Mouse (Mus musculus) limb, embryonic 11.5 days (tissue): ENCODE measurements at regions not wholly inside any gene's neighbourhood (a gene's known extent, or its start where the extent isn't known, plus 50 kb on each side); places are given as distances from the start of the nearest gene placed in this dataset.

Source experiments
- ATAC-seq: fragments of 200-750 bp; cut with Nextera tagmentation; 2 replicates; pipeline ENCODE4 v1.8.0; 2017; ENCODE audit warnings: low read depth; ENCODE audit not compliant: insufficient number of reproducible peaks, low FRiP score, low TSS enrichment
- DNase-seq: peaks from one replicate; pipeline ENCODE4 v3.0.0-alpha.2; 2015; ENCODE audit warnings: low spot score
- H3K27ac ChIP-seq: fragments of 300-500 bp; sonication (generic); replicated peaks from 2 replicates; pipeline ENCODE4 v1.5.1; 2014; ENCODE audit warnings: low read depth, mild to moderate bottlenecking, low read length
- H3K27me3 ChIP-seq: fragments of 300-500 bp; sonication (generic); 2 replicates; pipeline ENCODE4 v1.6.1; 2014; ENCODE audit warnings: mild to moderate bottlenecking, low read length, mixed read lengths; ENCODE audit not compliant: control insufficient read depth, insufficient read depth
- H3K36me3 ChIP-seq: fragments of 300-500 bp; sonication (generic); 2 replicates; pipeline ENCODE4 v1.6.1; 2014; ENCODE audit warnings: mild to moderate bottlenecking, low read length, moderate library complexity, mixed read lengths; ENCODE audit not compliant: control insufficient read depth, insufficient read depth
- H3K4me1 ChIP-seq: fragments of 300-500 bp; sonication (generic); 2 replicates; pipeline ENCODE4 v1.6.1; 2014; ENCODE audit warnings: low read length, mixed read lengths; ENCODE audit not compliant: control insufficient read depth, insufficient read depth
- H3K4me2 ChIP-seq: fragments of 300-500 bp; sonication (generic); 2 replicates; pipeline ENCODE4 v1.6.1; 2014; ENCODE audit warnings: low read depth, mild to moderate bottlenecking, moderate library complexity; ENCODE audit not compliant: severe bottlenecking
- H3K4me3 ChIP-seq: fragments of 300-500 bp; sonication (generic); 2 replicates; pipeline ENCODE4 v1.5.1; 2014; ENCODE audit warnings: low read depth, low read length
- H3K9ac ChIP-seq: fragments of 300-500 bp; sonication (generic); 2 replicates; pipeline ENCODE4 v1.6.1; 2014; ENCODE audit warnings: mild to moderate bottlenecking, low read length
- H3K9me3 ChIP-seq: fragments of 300-500 bp; sonication (generic); 2 replicates; pipeline ENCODE4 v1.6.1; 2016; ENCODE audit warnings: low read length; ENCODE audit not compliant: control insufficient read depth
- WGBS: fragments of 180-500 bp; shearing (Covaris S2); extraction: QIAGEN DNeasy Blood & Tissue Kit; methylation state at CpG from one replicate; pipeline ENCODE4 v1.1.7; 2014; 5-methylcytosine and 5-hydroxymethylcytosine counted together

DNA sequence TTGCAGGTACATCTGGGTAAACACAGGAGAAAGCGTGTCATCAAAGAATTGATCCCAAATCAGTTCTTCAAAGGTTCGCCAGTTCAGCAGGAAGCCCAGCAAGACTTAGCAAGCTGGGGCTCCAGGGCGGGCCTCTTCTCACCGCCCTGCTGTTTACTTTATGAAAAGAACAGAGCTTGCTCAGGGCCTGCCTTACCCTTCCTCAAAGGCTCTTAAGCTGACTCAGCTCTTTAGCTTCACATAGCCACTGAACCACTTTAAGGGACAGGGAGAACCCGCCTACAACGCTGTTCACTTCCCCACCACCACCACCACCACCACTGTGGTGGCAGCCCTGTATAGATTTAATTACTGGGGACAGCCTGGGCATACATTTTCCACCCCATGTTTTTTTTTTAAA is 148.5 kb downstream of the Clic5 start:
- Histone ChIP-seq H3K27ac (no peak overlapping the region), H3K4me3 (no peak overlapping the region), H3K36me3 (no peaks in the 10 kb centered on the region), H3K4me1 (0 out of 2 replicates have a peak, but pooled peaks cover 9% of the 10 kb centered on the region), H3K27me3 (no peaks in the 10 kb centered on the region), H3K9me3 (no peaks in the 10 kb centered on the region), H3K4me2 (no peak overlapping the region), H3K9ac (no peak overlapping the region)
- DNase-seq (no peak), ATAC-seq (no peak)
- WGBS, result 31% methylated on average over 6 of the region's 6 CpGs

DNA sequence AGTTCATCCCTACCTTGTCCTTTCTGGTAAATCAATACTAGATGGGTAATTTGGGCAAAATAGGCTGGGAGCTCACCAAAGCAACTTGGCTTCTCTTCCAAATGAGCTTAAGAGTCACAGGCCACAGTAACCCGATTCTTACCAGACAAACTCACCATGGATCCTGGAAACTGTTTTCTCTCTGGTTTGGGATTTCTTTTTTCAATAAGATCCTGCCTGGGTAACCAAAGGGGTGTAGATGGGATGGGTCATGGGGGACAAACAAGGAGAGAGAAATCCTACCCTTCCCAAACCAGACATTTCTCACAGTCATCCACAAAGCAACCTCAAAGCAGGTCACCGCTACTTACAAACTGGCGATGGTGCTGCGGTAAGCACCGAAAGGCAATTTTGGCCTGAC is 148.9 kb downstream of the Clic5 start:
- 42% methylated on average over 5 of the region's 5 CpGs for WGBS
- Histone ChIP-seq H3K4me2 (no peak overlapping the region), H3K9me3 (no peaks in the 10 kb centered on the region), H3K36me3 (no peaks in the 10 kb centered on the region), H3K27ac (no peak overlapping the region), H3K9ac (no peak overlapping the region), H3K4me1 (0 out of 2 replicates have a peak, but pooled peaks cover 9% of the 10 kb centered on the region), H3K27me3 (no peaks in the 10 kb centered on the region), H3K4me3 (no peak overlapping the region)
- DNase-seq, result no peak
- no peak for ATAC-seq

DNA sequence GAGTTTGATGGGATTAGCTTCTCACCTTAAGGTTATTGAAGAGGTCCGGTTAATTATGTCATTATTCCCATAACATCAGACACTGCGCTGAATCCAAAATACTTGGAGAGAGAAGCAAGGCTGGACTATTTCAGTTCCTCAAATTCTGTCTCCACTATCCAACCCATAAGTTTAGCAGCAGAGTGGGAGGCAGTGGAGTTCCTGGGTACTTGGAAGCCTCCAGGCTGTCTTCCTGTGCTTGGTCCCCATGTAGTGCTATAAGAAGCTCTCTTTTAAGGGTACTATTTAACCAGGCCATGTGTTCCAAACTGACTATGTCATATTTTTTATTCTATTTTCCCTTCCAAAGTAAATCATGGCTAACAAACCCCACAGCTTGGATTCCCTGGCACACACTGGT is 156.2 kb downstream of the Clic5 start:
- ATAC-seq (no peak), DNase-seq (no peak)
- Histone ChIP-seq H3K27me3 (no peaks in the 10 kb centered on the region), H3K9ac (no peak overlapping the region), H3K9me3 (no peaks in the 10 kb centered on the region), H3K4me3 (no peak overlapping the region), H3K4me1 (no peaks in the 10 kb centered on the region), H3K36me3 (no peaks in the 10 kb centered on the region), H3K27ac (no peak overlapping the region), H3K4me2 (no peak overlapping the region)
- 92% methylated on average over 2 of the region's 2 CpGs for WGBS

DNA sequence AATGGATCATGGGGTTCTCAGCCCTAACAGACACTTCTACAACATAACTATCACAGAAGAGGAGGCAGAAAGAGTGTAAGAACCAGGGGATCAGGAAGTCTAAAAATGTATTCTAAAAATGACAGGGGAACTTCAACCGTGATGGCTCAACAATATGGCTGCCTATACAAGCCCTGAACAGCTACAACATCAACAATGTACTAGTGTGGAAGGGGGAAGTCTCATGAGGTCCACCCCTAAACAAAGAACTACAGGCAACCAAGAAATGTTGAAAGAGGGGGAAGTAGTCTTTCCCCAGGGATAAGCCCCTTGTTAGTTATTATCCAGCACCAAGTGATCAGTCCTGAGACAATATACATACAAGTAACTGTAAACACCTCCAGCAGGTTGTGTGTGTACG is 157.0 kb downstream of the Clic5 start:
- Histone ChIP-seq H3K27ac (no peak overlapping the region), H3K27me3 (no peaks in the 10 kb centered on the region), H3K9ac (no peak overlapping the region), H3K9me3 (no peaks in the 10 kb centered on the region), H3K4me2 (no peak overlapping the region), H3K36me3 (no peaks in the 10 kb centered on the region), H3K4me3 (no peak overlapping the region), H3K4me1 (0 out of 2 replicates have a peak, but pooled peaks cover 2% of the 10 kb centered on the region)
- WGBS, result 94% methylated on average over 2 of the region's 2 CpGs
- no peak for DNase-seq
- ATAC-seq, result no peak

DNA sequence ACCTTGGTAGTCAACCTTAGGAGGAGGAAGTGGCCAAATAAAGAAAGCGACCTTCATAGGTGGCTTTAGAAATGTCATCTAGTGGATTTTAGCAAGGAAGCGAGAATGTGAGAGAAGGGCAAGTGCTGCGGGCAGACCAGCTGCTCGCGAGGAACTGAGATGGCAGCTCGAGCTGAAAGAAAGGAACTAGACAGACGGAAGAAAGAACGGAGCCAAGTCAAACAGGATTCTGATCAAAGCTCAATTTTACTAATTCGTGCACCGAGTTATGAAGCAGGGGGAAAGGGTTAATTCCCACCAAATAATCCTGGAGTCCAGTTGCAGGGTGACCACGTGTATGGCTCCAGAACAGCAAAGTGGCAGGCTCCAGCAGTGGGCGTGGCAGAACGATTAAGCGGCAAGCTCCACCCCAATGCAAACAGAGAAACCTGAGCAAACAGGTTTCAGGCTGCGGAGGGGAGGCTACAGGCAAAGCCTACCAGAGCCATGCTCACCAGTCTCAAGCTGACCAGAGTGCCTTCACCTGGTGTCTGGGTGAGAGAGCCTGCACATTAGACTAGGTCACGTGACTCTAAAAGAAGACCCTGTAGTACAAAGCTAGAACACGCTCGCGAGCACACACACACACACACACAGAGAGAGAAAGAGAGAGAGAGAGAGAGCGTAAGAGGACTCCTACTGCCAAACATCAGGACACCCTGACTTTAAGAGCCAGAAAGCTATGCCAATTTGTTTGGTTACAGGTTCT is 162.0 kb downstream of the Clic5 start:
- Histone ChIP-seq H3K27me3 (no peaks in the 10 kb centered on the region), H3K9ac (no peak overlapping the region), H3K4me3 (no peak overlapping the region), H3K9me3 (no peaks in the 10 kb centered on the region), H3K4me1 (0 out of 2 replicates have a peak, but pooled peaks cover 5% of the 10 kb centered on the region), H3K36me3 (no peaks in the 10 kb centered on the region), H3K4me2 (no peak overlapping the region), H3K27ac (no peak overlapping the region)
- 47% methylated on average over 20 of the region's 20 CpGs for WGBS
- peak; percentile 68 for DNase-seq
- peak; percentile 59; the same call in 1 of the 2 replicates for ATAC-seq

DNA sequence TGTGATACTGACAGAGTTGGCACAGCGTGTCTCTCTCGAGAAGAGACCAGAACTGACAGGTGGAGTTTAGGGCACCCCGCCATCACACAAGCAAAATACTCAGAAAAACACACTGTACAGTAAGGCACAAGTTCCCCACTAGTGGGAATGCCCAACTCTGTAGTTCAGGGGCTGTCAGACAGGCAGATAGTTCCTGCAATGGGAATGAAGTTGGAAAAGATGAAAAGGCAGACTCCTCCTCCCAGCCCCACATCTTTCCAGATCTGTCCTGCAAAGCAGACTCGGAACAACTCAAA is 162.5 kb downstream of the Clic5 start:
- H3K36me3 ChIP-seq, result no peaks in the 10 kb centered on the region
- H3K9me3 ChIP-seq, result no peaks in the 10 kb centered on the region
- ATAC-seq (no peak), DNase-seq (no peak)
- H3K4me1 ChIP-seq, result 0 out of 2 replicates have a peak, but pooled peaks cover 5% of the 10 kb centered on the region
- 93% methylated on average over 4 of the region's 4 CpGs for WGBS
- no peak overlapping the region for H3K27ac ChIP-seq
- no peak overlapping the region for H3K4me3 ChIP-seq
- no peak overlapping the region for H3K9ac ChIP-seq
- H3K27me3 ChIP-seq, result no peaks in the 10 kb centered on the region
- H3K4me2 ChIP-seq, result no peak overlapping the region

DNA sequence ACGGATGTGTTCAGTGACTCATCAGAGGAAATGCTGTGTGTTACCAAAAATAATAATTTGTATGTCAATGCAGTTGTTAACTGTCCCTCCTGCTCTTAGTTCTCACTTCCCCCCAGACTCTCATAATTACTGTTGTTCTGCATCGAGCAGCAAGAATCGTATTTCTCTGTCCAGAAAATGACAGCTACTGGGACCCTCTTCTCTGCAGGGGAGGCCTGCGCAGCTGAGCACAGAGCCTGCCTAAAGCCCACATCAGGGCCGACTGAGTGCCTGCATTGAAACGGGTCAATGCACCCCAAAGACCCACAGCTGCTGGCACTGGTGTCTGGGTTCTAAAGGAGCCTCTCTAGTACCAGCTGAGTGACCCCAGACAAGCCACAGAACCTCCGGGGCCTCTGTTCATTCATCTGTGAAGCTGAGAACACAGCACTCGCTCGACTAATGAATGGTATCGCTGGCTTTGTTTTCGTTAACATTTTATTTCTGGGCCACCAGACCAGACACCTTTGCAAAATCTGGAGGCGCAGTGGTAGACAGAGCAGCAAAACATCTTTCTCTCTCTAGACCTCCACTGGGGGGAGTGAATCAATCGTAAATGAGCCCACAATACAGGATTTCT is 163.2 kb downstream of the Clic5 start:
- DNase-seq (no peak), ATAC-seq (no peak)
- Histone ChIP-seq H3K9ac (no peak overlapping the region), H3K27me3 (no peaks in the 10 kb centered on the region), H3K9me3 (no peaks in the 10 kb centered on the region), H3K36me3 (no peaks in the 10 kb centered on the region), H3K4me2 (no peak overlapping the region), H3K4me3 (no peak overlapping the region), H3K27ac (no peak overlapping the region), H3K4me1 (0 out of 2 replicates have a peak, but pooled peaks cover 5% of the 10 kb centered on the region)
- 76% methylated on average over 13 of the region's 13 CpGs for WGBS

DNA sequence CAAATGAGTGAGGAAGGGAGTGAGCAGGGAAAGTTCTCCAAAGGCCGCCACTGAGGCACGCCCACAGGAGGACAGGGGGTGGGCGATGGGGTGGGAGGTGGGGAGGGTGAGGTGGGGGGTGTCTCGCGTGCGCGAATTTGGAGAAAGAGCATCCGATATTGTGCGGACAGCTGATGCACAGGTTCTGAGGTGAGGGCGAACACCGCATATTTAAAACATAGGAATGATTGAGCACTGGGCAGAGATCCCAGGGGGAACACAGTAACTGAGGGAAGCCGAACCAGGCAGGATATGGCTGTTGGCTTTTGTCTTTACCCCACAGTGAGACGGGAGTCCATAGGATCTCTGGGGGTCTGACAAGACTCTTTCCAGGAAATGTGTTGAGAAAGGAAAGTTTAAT is 163.8 kb downstream of the Clic5 start:
- ATAC-seq, result no peak
- Histone ChIP-seq H3K36me3 (no peaks in the 10 kb centered on the region), H3K9me3 (no peaks in the 10 kb centered on the region), H3K9ac (no peak overlapping the region), H3K4me1 (0 out of 2 replicates have a peak, but pooled peaks cover 5% of the 10 kb centered on the region), H3K4me3 (no peak overlapping the region), H3K27me3 (no peaks in the 10 kb centered on the region), H3K4me2 (no peak overlapping the region), H3K27ac (no peak overlapping the region)
- no peak for DNase-seq
- 90% methylated on average over 13 of the region's 13 CpGs for WGBS
